Mouse (Mus musculus) embryonic fibroblast, embryonic 13.5 days (primary cell): Measurements from ENCODE around the gene Gm20388. TPM values are rescaled to one million over a fixed set of nuclear protein-coding genes. Genes with fewer than 3 reads are reported as not detected.

Experiments used
- H3K27ac ChIP-seq: 2 replicates; pipeline ENCODE4 v1.5.1; 2012; ENCODE audit warnings: low read length, control low read depth, inconsistent platforms; ENCODE audit not compliant: insufficient read depth
- H3K4me1 ChIP-seq: 2 replicates; pipeline ENCODE4 v1.6.1; 2011; ENCODE audit warnings: low read length; ENCODE audit not compliant: control insufficient read depth, insufficient read depth
- H3K4me3 ChIP-seq: 2 replicates; pipeline ENCODE4 v1.5.1; 2011; ENCODE audit warnings: mild to moderate bottlenecking, control low read depth, low read length; ENCODE audit not compliant: insufficient read depth
- CTCF ChIP-seq: IDR thresholded peaks from 2 replicates; pipeline ENCODE4 v1.5.1; 2011; ENCODE audit warnings: mild to moderate bottlenecking, control low read depth, low read length, moderate library complexity, borderline replicate concordance; ENCODE audit not compliant: insufficient read depth
- POLR2A ChIP-seq: IDR thresholded peaks from 2 replicates; pipeline ENCODE4 v1.6.1; 2011; ENCODE audit warnings: low read depth, mild to moderate bottlenecking, control low read depth, low read length, moderate library complexity
- polyA plus RNA-seq: library from polyadenylated mRNA; stranded (reverse); fragments of >200 nt; gene quantifications from 2 replicates; pipeline ENCODE4 v1.2.4, GENCODE M21; 2011; ENCODE audit warnings: low read depth; ENCODE audit not compliant: missing spikeins, insufficient read length

Gene Gm20388
- polyA plus RNA-seq, 1 experiment: 82.8 TPM

DNA sequence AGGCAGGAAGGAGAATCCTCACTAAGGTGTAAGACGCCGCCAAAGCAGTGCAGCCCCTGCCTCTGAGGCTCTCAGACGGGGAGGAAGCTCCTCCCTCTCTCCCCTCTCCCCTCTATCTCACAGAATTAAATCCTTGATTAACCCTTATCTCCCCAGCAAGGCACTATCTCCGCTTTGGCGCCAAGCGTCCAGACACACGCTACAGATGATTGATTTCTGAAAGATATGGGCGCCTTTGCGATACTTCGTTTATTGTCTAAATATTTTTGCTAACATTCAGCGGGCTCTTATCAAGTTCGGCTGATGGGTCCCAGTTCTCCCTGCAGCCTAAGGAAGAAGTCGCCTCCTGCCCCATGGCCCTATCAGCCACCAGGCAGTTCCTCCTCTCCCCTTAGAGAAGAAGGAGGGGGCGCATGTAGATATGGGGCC lies 2415.5 kb downstream of the Gm20388 start:
- H3K4me1 ChIP-seq: no peaks in the 10 kb centered on the region
- H3K27ac ChIP-seq: no peak overlapping the region
- no peak overlapping the region for H3K4me3 ChIP-seq
- TF ChIP-seq CTCF (no peak), POLR2A (no peak)

DNA sequence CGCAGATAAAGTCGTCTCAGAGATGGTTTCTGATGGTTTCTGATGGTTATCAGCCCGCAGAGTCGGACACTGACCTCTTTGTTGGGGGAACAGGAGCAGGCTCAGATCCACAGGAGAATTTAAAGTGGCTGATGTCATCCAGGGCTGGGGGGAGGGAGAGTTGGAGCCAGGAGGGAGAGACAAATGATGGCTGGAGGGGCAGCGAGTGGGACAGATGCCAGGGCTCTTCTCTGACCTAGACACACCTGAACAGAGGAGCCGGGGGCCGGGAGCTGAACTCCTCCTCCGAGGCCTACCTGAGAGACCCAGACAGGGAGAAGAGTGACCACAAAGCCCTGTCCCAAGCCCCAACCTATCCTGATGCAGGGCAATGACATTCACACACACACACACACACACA lies 2418.4 kb downstream of the Gm20388 start:
- Histone ChIP-seq H3K27ac (no peak overlapping the region), H3K4me3 (no peak overlapping the region), H3K4me1 (no peaks in the 10 kb centered on the region)
- no peak for TF ChIP-seq CTCF
- TF ChIP-seq POLR2A: no peak

GRCm38 (mm10) chr8:122329553-122330239 lies 2419.1 kb downstream of the Gm20388 start:
- no peaks in the 10 kb centered on the region for H3K4me1 ChIP-seq
- no peak overlapping the region for H3K27ac ChIP-seq
- TF ChIP-seq CTCF: no peak
- no peak for TF ChIP-seq POLR2A
- H3K4me3 ChIP-seq: no peak overlapping the region

DNA sequence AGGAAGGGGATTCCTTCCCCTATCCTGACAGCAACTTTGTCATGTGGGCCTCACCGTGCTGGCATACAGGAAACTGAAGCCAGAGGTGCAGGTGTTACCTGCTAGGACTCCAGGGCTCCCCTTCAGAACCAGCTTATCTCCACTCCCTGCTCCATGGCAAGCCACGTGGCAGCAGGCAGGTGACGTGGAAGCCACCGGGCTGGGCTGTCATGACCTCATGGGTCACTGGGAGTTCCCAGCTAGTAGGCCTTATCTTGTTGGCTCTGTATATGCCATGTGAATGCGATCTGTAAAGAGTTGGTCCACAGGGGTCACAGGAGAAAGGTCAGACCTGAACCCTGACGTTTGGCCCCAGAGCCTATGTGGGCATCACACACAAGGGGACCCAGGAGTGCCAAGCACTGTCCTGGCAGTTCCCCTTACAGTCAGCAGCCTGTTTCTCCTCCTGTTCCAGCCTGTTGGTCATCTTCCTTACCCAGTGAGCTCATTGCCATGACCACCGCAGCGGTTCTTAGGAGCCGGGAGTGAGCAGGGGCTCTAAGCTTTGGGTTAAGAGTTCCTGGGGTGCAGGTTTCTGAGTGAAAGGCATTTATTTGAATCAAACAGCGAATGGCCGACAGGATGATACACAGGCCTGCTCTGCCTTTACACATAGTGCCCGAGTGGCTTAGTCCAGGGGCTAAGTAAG lies 2419.9 kb downstream of the Gm20388 start:
- TF ChIP-seq POLR2A (no peak), CTCF (no peak)
- H3K4me3 ChIP-seq: no peak overlapping the region
- no peaks in the 10 kb centered on the region for H3K4me1 ChIP-seq
- no peak overlapping the region for H3K27ac ChIP-seq

DNA sequence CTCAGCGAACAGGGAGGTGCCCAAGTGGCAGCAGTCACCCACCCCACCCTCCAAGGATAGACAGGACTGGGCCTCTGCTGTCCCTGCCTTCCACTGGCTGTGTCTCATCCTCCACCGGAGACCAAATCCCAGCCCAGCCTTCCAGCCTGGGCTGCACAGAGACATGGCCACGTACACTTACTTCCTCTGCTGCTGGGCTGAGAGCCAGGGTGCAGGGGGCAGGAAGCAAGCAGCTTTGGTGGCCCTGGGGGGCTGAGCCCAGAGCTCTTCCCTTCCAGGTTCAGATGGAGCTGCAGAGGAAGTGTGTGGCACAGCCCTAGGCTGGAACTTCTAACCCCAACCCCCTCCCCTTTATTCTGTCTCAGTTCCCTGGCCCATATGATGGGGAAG lies 2420.5 kb downstream of the Gm20388 start:
- TF ChIP-seq CTCF (no peak), POLR2A (no peak)
- no peaks in the 10 kb centered on the region for H3K4me1 ChIP-seq
- no peak overlapping the region for H3K27ac ChIP-seq
- no peak overlapping the region for H3K4me3 ChIP-seq

GRCm38 (mm10) chr8:122332753-122333506 lies 2422.3 kb downstream of the Gm20388 start:
- H3K4me3 ChIP-seq: no peak overlapping the region
- no peak overlapping the region for H3K27ac ChIP-seq
- no peaks in the 10 kb centered on the region for H3K4me1 ChIP-seq
- peak; percentile 83 for TF ChIP-seq CTCF
- TF ChIP-seq POLR2A: no peak

GRCm38 (mm10) chr8:122333531-122333930 lies 2422.9 kb downstream of the Gm20388 start:
- H3K4me1 ChIP-seq: no peaks in the 10 kb centered on the region
- H3K27ac ChIP-seq: no peak overlapping the region
- no peak overlapping the region for H3K4me3 ChIP-seq
- no peak for TF ChIP-seq POLR2A
- TF ChIP-seq CTCF: no peak

DNA sequence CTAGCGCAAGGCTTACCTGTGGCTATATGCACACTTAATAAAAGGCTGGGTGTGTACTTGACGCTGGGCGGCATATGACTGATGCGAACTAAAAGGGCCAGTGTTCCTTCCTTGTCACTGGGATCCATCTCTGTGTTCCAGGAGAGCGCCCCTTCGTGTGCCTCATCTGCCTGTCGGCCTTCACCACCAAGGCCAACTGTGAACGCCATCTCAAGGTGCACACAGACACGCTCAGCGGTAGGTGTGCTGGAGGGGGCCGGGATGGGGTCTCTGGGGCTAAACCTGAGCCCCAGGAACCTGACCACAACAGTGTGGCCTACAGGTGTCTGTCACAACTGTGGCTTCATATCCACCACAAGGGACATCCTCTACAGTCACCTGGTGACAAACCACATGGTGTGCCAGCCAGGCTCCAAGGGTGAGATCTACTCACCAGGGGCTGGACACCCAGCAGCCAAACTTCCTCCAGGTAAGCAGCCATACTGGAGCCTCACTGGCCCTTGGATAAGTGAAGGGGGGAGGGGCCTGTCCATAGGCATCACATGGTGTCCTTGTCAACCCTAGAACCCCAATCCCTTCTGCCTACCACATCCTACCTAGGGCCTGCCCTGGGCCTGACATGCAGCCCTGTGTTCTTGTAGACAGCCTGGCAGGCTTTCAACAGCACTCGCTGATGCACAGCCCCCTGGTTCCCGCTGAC lies 2424.3 kb downstream of the Gm20388 start:
- Histone ChIP-seq H3K27ac (no peak overlapping the region), H3K4me3 (no peak overlapping the region), H3K4me1 (no peaks in the 10 kb centered on the region)
- TF ChIP-seq CTCF: no peak
- TF ChIP-seq POLR2A: no peak

- Histone ChIP-seq H3K4me3 (peak overlapping the region; percentile 38), H3K27ac (no peak overlapping the region), H3K4me1 (no peaks in the 10 kb centered on the region)
- TF ChIP-seq CTCF (no peak), POLR2A (no peak)
Observed at GRCm38 (mm10) chr8:122335638-122336250, 2425.1 kb downstream of the Gm20388 start.
